Mouse (Mus musculus) right cerebral cortex, postnatal 10 days (tissue): ENCODE data around the gene H2-M10.6.

Source experiments
- DNase-seq, 2 experiments: peaks; one replicate each; pipeline ENCODE4 v3.0.0; 2021; ENCODE audit warnings: low spot score in 2 of 2

Gene H2-M10.6

DNA sequence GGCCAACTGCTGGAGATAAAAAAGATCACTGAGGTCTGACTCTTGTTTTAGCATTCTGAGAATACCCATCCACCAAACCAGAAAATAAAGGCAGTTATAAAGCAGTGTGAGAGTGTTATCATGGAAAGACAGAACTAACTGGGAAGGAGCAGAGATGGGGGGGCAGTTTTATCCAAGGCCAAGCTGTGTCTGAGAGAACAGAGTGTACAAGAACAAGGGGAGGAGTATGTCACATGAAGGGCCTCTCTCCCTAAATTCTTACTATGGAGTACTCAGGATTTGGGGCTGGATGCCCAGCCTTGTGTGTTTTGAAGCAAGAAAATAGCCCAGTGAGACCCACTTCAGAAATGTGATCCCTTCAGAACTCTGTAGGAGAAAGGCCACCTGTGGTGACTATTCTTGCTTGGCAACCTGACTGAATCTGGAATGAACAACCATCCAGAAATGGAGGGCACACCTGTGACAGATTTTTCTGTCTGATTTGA lies 29.0 kb downstream of the H2-M10.6 start:
- no peak for DNase-seq

DNA sequence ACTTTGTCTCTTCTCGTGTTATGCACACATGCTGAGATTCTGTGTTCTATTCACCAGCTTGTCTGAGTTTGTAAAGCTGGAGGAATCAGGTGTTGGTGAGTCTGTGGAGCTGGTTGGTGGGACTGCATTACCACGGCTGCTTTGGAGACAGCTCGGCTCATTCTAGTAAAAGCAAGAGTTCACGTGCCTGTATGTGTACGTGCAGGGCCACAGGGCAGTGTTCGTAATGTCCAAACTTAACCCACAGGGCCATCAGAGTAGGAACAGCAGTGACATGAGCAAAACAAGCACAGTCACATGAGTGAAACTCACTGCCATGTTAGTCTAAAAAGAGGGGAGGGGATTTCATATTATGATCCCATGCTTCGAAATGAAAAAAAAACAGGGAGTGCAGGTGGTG lies 31.7 kb downstream of the H2-M10.6 start:
- DNase-seq = no peak

DNA sequence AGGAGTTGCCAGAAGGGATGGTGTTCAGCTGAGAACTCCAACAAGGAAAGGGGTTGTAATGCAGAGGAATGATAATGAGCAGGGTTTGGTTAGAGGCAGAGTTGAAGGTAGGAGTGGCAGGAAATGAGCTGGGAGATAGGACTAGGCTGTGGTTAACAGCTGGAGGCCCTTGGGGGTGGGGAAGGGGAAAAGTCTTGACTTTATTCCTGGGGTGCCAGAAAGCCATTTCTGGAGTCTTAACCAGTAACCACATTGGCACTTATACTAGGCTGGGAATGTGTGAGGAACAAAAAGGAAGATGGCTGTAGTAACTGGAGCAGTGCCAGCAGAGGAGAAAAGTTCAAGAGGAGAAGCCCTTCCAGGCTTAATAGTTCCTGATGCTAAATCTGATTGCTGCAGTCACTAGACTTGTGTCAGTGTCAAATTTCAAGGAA lies 32.3 kb downstream of the H2-M10.6 start:
- no peak for DNase-seq

DNA sequence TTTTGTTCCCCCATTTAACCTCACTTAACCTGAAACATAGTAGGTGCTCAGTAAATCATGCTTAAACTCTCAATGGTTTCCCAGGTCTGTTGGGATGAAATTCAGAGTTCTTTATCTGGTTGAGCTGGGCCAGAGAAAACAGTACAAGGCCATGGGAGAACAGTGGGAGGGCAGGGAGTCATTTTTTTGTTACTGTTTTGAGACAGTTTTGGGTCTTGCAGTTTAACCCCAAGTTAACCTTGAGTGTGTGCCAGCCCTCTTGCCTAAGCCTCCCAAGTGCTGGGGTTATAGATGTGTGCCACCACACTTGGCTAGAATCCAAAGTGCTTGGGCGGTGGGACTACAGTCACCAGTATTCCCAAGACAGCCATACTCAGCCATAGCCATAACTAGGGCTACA lies 32.8 kb downstream of the H2-M10.6 start:
- no peak for DNase-seq

DNA sequence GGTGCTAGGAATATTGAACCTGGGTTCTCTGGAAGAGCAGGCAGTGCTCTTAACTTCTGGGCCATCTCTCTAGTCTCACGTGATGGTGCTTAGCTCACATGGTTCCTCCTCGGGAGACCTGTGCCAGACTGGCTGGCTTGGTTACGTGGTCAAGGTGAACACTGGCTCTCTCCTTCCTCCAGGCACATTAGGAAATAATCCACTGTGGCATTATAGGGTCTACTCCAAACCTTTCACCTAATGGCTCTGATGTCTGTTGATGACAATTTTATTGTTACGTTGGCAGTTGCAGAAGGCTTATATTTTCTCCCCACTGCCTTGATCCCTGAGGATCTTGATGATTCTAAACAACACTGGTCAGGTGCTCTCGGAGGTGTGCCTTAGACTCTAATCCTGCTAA lies 36.9 kb downstream of the H2-M10.6 start:
- no peak for DNase-seq

DNA sequence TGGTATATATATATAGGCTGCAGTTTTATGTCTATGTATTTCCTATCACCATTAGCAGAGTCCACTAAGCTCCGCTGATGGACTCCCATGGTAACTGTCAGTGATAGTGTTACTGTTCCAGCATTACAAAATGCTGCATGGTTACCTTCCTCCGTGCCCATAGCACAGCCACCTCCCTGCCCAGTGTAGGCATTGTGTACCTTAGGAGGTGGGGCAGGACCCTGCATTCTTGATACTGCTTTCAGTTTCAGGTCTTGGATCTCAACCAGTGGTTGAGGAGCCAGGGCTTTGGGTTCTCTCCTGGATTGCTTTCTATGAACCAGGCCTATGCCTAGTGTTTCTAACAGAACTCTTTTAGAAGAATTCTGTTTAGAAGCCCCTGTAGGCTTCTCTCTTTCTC lies 38.0 kb downstream of the H2-M10.6 start:
- no peak for DNase-seq

DNA sequence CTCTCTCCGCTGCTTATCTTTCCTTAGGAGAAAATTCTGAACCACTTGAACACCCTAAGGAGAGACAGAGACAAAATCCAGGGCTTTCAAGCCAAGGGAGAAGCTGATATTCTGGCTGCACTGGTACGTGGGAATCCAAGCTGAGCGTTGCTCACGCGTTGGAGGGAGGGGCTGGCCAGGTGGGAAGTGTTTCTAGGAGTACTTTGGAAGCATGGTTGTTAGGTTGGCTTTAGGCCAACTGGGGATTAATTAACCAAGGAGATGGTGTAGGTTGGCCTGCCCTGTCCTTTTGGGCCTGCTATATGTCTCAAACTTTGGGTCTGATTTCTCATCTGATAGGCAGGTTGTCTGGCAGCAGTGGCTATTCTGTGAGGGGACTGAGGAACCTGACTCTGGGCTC lies 39.2 kb downstream of the H2-M10.6 start:
- no peak for DNase-seq

DNA sequence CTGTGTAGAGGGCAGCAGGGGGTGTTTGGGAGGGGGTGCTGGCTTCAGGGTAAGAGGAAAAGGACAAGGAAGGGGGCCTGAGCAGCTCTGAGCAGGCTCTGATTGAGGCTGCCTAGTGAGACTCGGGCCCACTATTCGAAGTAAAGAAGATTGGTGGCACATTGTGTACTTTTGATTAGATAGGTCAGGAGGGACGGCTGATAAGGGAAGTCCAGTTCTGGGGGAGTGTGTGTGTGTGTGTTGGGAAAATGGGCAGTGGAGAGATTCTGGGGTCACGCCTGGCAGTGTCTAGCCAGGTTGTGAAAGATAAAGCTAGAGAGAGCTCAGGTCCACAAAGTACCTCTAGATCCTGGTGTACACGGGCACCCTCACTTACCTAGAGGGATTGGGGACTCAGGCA lies 39.7 kb downstream of the H2-M10.6 start:
- DNase-seq = no peak

DNA sequence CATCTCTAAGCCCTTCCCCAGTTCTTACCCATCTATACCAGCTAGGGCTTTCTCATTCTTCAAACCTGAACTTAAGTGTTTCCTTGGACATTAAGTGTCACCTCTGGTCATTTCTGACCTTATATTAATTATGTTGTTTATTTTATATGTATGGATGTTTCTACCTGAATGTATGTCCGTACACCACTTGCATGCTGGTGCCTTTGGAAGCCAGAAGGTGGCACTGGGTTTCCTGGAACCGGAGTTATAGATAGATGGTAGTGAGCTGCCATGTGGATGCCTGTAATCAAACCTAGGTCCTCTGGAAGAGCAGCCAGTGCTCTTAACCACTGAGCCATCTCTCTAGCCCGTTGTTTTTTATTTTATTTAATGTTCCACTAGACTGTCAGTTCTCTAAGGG lies 43.5 kb downstream of the H2-M10.6 start:
- DNase-seq = no peak

DNA sequence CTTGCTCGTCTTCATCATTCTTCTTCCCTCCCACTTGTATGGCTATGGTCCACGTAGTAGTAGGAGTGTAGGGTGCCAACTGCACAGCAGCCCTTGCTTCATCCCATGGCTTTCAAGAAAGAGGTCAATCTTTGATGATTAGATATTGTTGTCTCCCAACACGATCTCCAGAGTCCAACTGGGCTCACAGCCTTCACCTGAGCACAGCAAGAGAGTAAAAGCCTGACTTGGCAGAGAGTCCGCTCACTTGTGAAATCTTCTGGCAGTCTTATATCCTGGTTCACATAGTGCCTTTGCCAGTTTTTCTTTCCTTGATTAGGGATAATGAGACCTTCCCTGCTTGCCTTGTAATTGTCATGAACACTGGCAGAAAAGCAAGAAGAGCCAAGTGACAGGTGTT lies 44.3 kb downstream of the H2-M10.6 start:
- DNase-seq = no peak

DNA sequence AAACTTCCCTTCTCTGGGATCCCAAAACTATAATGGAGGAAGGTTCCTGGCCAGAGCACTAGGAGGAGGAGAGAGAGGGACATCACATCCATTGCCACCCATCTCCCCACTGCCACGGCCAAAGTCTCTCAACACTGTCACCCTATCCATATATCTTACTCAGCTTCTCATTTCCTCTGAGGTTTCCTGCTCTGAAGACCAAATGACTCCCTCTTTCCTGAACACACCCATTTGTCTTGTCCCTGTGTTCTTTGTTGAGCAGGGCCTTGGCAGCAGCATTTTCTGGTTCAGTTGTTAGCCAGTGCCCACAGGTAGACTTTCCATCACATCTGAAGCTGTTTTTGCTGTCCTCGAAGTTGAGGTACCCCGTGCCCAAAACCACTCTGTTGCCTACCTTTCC lies 46.2 kb downstream of the H2-M10.6 start:
- DNase-seq = no peak

DNA sequence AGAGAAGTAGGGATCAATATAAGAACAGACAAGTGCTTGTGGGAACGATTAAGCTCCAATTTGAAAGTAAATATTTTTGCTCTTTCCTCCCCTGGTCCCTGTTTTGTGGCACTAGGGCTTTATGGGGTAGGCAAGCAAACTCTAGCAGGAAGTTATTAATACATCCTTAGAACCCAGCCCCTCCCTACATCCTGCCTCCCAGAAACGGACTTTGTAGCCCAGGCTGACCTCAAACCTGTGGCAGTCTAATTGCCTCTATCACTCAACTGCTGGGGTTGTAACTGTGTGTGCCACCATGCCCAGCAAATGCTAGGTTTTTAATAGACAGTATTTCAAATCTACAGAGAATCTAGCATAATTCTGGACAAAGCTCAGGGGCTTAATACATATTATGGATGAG lies 49.7 kb downstream of the H2-M10.6 start:
- no peak for DNase-seq
